Mouse (Mus musculus) layer of hippocampus, adult 8-10 months (tissue): Measurements from ENCODE around the gene Eddm3b. TPM values are rescaled to one million over a fixed set of nuclear protein-coding genes. Genes with fewer than 3 reads are reported as not detected.

ENCODE experiments used
- DNase-seq, 2 experiments: peaks; one replicate each; pipeline ENCODE4 v3.0.0; 2022; ENCODE audit warnings: low spot score in 2 of 2
- total RNA-seq, 4 experiments: library from RNA; stranded (reverse); gene quantifications; 2 replicates each; pipeline ENCODE4 v1.2.4; 2022

Eddm3b gene
- total RNA-seq, 4 experiments from 2014 or later: not detected

- DNase-seq: no peak
Measured at GRCm38 (mm10) chr14:51094096-51094875, 19.9 kb upstream of the Eddm3b start.

- DNase-seq: no peak
Measured at GRCm38 (mm10) chr14:51094921-51095320, 19.3 kb upstream of the Eddm3b start.

GRCm38 (mm10) chr14:51095736-51096524, 18.3 kb upstream of the Eddm3b start:
- no peak for DNase-seq

- DNase-seq: peak; percentile 73 to 88
Measured at GRCm38 (mm10) chr14:51098300-51098699, 15.9 kb upstream of the Eddm3b start.

- no peak for DNase-seq
Measured at GRCm38 (mm10) chr14:51098921-51099320, 15.3 kb upstream of the Eddm3b start.

GRCm38 (mm10) chr14:51101284-51101683, 12.9 kb upstream of the Eddm3b start:
- DNase-seq: no peak

- peak; percentile 49 to 88 for DNase-seq
Measured at GRCm38 (mm10) chr14:51103217-51103616, 11.0 kb upstream of the Eddm3b start.

- DNase-seq: no peak
Measured at GRCm38 (mm10) chr14:51104366-51104765, 9.9 kb upstream of the Eddm3b start.

- no peak for DNase-seq
Measured at GRCm38 (mm10) chr14:51106449-51106967, 7.7 kb upstream of the Eddm3b start.

GRCm38 (mm10) chr14:51111966-51112365, 2.3 kb upstream of the Eddm3b start:
- no peak for DNase-seq

- no peak for DNase-seq
Measured at GRCm38 (mm10) chr14:51113476-51113875, 750 bp upstream of the Eddm3b start.

GRCm38 (mm10) chr14:51125684-51126083, 11.5 kb downstream of the Eddm3b start:
- DNase-seq: no peak

- no peak for DNase-seq
Measured at GRCm38 (mm10) chr14:51127648-51128258, 13.5 kb downstream of the Eddm3b start.

- DNase-seq: no peak
Measured at GRCm38 (mm10) chr14:51128775-51129623, 14.8 kb downstream of the Eddm3b start.

- DNase-seq: no peak
Measured at GRCm38 (mm10) chr14:51129624-51129975, 15.4 kb downstream of the Eddm3b start.

- no peak for DNase-seq
Measured at GRCm38 (mm10) chr14:51130315-51130940, 16.2 kb downstream of the Eddm3b start.

- no peak for DNase-seq
Measured at GRCm38 (mm10) chr14:51131086-51131815, 17.0 kb downstream of the Eddm3b start.

- no peak for DNase-seq
Measured at GRCm38 (mm10) chr14:51132372-51132771, 18.1 kb downstream of the Eddm3b start.

- no peak for DNase-seq
Measured at GRCm38 (mm10) chr14:51140342-51140741, 26.1 kb downstream of the Eddm3b start.

GRCm38 (mm10) chr14:51142119-51142518, 27.9 kb downstream of the Eddm3b start:
- no peak for DNase-seq
